Mouse (Mus musculus) stomach, embryonic 14.5 days (tissue): ENCODE results near the gene Ptpra. TPM values are rescaled to one million over a fixed set of nuclear protein-coding genes. Genes with fewer than 3 reads are reported as not detected.

Source experiments
- ATAC-seq: fragments of 200-750 bp; cut with Nextera tagmentation; 2 replicates; pipeline ENCODE4 v1.8.0; 2017; ENCODE audit warnings: low read depth, moderate TSS enrichment; ENCODE audit not compliant: insufficient number of reproducible peaks, insufficient read depth, low FRiP score
- H3K27ac ChIP-seq: fragments of 300-500 bp; sonication (generic); 2 replicates; pipeline ENCODE4 v1.5.1; 2014; ENCODE audit warnings: mild to moderate bottlenecking, low read length, moderate library complexity, mixed read lengths
- H3K27me3 ChIP-seq: fragments of 300-500 bp; sonication (generic); 2 replicates; pipeline ENCODE4 v1.6.1; 2014; ENCODE audit warnings: low read length, control low read depth, mixed read lengths; ENCODE audit not compliant: control insufficient read depth, insufficient read depth
- H3K36me3 ChIP-seq: fragments of 300-500 bp; sonication (generic); 2 replicates; pipeline ENCODE4 v1.6.1; 2014; ENCODE audit warnings: mild to moderate bottlenecking, control low read depth, low read length, moderate library complexity, mixed read lengths; ENCODE audit not compliant: control insufficient read depth, insufficient read depth
- H3K4me1 ChIP-seq: fragments of 300-500 bp; sonication (generic); 2 replicates; pipeline ENCODE4 v1.6.1; 2014; ENCODE audit warnings: low read length, control low read depth, mixed read lengths; ENCODE audit not compliant: control insufficient read depth, insufficient read depth
- H3K4me2 ChIP-seq: fragments of 300-500 bp; sonication (generic); replicated peaks from 2 replicates; pipeline ENCODE4 v1.6.1; 2014; ENCODE audit warnings: low read depth, low read length, control low read depth
- H3K4me3 ChIP-seq: fragments of 300-500 bp; sonication (generic); 2 replicates; pipeline ENCODE4 v1.5.1; 2014; ENCODE audit warnings: low read depth, low read length, control low read depth
- H3K9ac ChIP-seq: fragments of 300-500 bp; sonication (generic); replicated peaks from 2 replicates; pipeline ENCODE4 v1.6.1; 2014; ENCODE audit warnings: low read depth, mild to moderate bottlenecking, control low read depth, low read length, moderate library complexity, mixed read lengths
- H3K9me3 ChIP-seq: fragments of 300-500 bp; sonication (generic); 2 replicates; pipeline ENCODE4 v1.6.1; 2016; ENCODE audit warnings: low read depth, low read length, control low read depth; ENCODE audit not compliant: control insufficient read depth
- WGBS: fragments of 180-500 bp; shearing (Covaris S2); extraction: QIAGEN DNeasy Blood & Tissue Kit; methylation state at CpG from one replicate; pipeline ENCODE4 v1.1.7; 2014; 5-methylcytosine and 5-hydroxymethylcytosine counted together
- polyA plus RNA-seq: library from polyadenylated mRNA; unstranded; fragments of >200 nt; fragmentation: Nextera tagmentation; extraction: Ambion mirVana; gene quantifications from 2 replicates; pipeline ENCODE4 v1.2.1, GENCODE M21; 2014

Ptpra gene
- polyA plus RNA-seq, 1 experiment from 2014 or later = 110 TPM

DNA sequence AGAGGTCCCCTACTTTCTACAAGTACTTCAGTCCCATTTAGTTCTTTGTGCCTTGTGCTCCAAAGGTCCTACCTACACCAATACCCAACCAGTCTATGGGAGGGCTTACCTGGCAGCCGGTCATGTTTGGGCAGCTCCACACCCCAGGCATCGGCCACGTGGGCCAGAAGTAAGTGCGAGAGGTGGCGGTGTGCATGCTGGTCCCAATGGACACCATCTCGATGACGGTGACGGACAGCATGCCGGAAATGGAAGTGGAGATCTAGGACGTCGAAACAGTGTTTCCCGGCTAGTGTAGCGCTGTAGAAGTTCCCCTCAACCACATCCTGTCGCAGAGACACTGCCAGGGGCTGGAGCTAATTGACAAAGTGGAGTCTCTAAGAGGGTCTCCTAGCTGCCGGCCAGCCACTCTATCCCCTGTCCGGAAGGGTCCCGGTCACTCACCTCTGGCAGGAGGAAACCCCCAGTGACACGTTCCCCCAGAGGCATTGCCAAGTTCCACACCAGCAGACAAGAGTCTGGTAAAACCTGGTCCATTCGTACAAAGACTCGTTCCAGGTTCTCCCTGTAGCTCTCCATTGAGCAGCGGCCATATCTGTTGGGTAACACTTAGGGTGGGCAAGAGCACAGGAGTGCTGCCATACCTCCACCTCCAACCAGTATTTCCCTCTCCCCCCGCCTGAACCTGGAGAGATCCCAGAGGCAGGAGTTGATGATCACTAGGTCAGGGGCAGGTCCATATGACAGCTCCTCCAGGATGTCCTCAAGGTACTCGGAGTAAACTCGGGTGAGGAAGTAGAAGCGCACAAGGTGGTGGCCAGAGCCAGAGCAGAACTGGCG is 28.1 kb upstream of the Ptpra start:
- Histone ChIP-seq H3K27me3 (no peaks in the 10 kb centered on the region), H3K36me3 (peaks cover 10% of the 10 kb centered on the region), H3K4me3 (no peak overlapping the region), H3K27ac (no peak overlapping the region), H3K9me3 (no peaks in the 10 kb centered on the region), H3K4me2 (no peak overlapping the region), H3K4me1 (peaks cover 17% of the 10 kb centered on the region; the same call in 1 of the 2 replicates), H3K9ac (no peak overlapping the region)
- 94% methylated on average over 26 of the region's 26 CpGs for WGBS
- ATAC-seq = no peak

DNA sequence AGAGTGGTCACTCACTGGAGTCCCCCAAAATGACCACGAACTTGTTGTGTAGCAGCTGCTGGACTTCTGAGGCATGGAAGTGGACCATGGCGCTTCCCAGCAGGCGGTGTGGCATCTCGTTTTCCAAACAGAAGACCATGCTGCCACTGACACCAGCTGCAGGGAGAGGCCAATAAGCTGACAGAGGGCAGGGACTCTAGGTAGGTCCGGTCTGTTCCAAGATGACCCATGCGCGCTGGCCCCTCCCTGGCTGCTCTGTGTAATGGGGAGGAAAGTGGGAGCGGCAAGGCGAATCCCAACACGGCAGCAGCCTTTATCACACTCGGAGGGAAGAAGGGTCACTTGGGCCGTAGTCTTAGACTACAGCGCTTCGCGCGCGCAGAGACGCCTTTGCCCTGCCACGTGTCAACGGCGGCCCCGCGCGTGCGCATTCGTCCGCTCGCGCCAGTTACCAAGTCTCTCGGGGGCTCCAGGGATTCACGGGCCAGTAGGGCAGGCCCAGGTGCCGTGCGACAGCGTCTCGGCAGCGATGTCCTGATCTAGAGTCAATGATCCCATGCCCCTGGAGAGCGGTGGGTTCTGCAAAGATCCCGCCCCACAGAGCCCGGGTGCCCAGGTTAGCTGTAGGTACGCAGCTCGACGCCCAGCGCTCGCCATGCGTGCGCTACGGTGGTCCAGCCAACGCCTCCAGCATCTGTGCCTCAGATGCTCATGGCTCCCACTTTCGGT is 26.5 kb upstream of the Ptpra start:
- peaks cover 17% of the 10 kb centered on the region; the same call in 1 of the 2 replicates for H3K4me1 ChIP-seq
- 14% methylated on average over 49 of the region's 49 CpGs for WGBS
- peaks cover 10% of the 10 kb centered on the region for H3K36me3 ChIP-seq
- H3K27ac ChIP-seq = peak overlapping the region; percentile 82
- H3K27me3 ChIP-seq = no peaks in the 10 kb centered on the region
- no peaks in the 10 kb centered on the region for H3K9me3 ChIP-seq
- H3K9ac ChIP-seq = peak overlapping the region; percentile 67
- H3K4me2 ChIP-seq = peak overlapping the region; percentile 89
- peak overlapping the region; percentile 67 for H3K4me3 ChIP-seq
- ATAC-seq = peak; percentile 56

DNA sequence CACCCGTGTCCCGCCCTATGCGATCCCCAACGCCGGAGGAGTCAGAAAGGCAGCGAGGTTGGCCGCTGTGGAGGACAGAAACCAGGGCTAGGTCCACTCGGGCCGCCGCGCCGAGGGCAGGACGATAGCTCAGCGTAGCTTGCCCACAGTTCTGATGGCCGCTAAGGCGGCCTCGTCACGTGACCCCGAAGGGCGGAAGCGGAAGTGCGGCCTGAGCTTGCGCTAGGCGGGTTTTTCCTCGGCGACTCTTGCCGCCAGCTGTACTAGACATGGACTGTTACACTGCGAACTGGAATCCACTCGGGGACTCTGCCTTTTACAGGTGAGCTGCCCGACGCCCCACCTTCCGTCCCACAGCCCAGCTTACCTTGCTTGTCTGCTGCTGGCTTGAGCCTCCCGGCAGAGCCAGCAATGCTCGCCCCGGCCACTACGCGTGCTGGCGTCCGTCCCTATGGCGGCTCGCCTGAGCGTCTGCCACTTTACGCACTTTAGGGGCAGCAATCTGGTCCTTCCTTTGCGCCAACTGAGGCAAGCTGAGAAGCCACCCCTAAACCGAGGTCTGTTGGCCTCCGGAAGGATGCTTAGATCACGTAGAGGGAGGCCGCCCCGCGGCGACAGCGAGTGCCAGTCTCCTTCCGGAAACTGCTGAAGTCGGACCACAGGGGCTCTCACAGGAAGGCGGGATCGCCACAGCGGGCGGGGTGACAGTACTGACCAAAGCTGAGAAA is 25.8 kb upstream of the Ptpra start, which contains the start of the genes Vps16 and Pced1a:
Vps16 (plus strand) TSS at position 214 of the 728 bp plus-strand sequence.
Pced1a (minus strand) TSS at position 576 of the 728 bp plus-strand sequence.
- Histone ChIP-seq H3K9me3 (no peaks in the 10 kb centered on the region), H3K27me3 (no peaks in the 10 kb centered on the region), H3K9ac (peak within 1 kb of the TSS; percentile 67), H3K4me3 (peak within 1 kb of the TSS; percentile 67), H3K27ac (peak within 1 kb of the TSS; percentile 82), H3K36me3 (peaks cover 4% of the 10 kb centered on the region), H3K4me1 (peaks cover 17% of the 10 kb centered on the region; the same call in 1 of the 2 replicates), H3K4me2 (peak within 1 kb of the TSS; percentile 89)
- peak; percentile 90 for ATAC-seq
- WGBS = under 1% methylated on average over 58 of the region's 58 CpGs

DNA sequence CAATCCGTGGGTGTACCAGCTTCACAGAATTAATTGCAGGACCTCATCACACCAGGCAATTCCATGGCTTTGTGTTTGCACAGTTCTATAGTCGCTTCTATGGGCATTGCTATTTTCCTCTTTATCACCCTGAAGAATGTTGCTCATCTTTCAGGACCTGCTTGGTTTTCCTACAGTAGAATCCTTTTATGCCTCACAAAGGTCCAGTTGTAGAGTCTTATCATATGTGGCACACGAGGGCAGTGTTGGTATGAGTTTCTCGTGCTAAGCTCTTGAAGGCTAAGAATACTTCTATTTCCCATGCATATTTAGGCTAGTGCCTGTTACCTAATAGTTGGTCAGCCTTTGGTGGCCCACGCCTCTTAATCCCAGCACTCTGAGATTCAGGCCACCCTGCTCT is 25.0 kb upstream of the Ptpra start:
- Histone ChIP-seq H3K36me3 (peaks cover 3% of the 10 kb centered on the region; the same call in 1 of the 2 replicates), H3K27ac (0 out of 2 replicates have a peak overlapping the region, but pooled peaks have one; percentile 82), H3K4me2 (peak overlapping the region; percentile 89), H3K27me3 (no peaks in the 10 kb centered on the region), H3K9me3 (no peaks in the 10 kb centered on the region), H3K9ac (peak overlapping the region; percentile 67), H3K4me1 (peaks cover 17% of the 10 kb centered on the region; the same call in 1 of the 2 replicates), H3K4me3 (peak overlapping the region; percentile 67)
- ATAC-seq = no peak
- WGBS = 39% methylated on average over 5 of the region's 5 CpGs

DNA sequence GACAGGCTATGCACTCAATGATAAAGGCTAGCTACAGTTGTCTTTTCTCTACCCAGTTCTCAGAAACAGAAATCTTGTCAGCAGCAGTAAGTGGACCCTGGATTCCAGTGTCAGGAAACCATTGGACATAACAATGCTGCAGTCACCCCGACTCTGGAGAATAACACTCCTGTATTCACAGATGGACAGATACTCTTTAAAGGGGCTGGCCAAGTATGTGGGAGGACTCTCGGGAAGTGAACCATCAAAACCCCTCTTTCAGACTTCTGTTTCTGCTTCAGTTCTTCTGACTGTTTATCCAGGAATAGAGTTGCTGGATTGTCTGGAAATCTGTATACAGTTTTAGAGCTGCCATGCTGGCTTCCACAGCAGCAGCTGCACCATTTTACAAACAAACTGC is 20.2 kb upstream of the Ptpra start:
- peaks cover 10% of the 10 kb centered on the region; the same call in 1 of the 2 replicates for H3K4me1 ChIP-seq
- no peaks in the 10 kb centered on the region for H3K27me3 ChIP-seq
- H3K9me3 ChIP-seq = no peaks in the 10 kb centered on the region
- no peak overlapping the region for H3K9ac ChIP-seq
- no peak overlapping the region for H3K4me3 ChIP-seq
- H3K36me3 ChIP-seq = peaks cover 3% of the 10 kb centered on the region; the same call in 1 of the 2 replicates
- no peak overlapping the region for H3K4me2 ChIP-seq
- H3K27ac ChIP-seq = peak overlapping the region; percentile 13; the same call in 1 of the 2 replicates
- 56% methylated on average over 2 of the region's 2 CpGs for whole genome bisulfite sequencing
- no peak for ATAC-seq

DNA sequence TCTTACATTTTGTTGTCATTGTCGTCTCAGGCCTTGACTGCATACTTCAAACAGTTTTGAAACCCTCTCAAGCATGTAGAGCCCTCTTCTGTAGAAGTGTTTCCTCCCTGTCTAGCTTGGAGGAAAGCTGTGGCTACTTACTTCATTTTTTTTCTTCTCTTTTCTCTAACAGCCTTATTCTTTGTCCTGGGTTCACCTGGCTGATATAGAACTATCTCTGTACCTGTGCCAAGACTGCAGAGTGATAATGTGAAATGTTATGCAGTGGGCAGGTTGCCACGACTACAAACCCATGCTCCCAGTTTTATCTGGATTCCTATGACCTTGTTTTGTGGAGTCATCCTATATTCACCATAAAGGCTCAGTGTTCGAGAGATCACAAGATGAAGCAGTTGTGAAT is 19.6 kb upstream of the Ptpra start:
- H3K4me2 ChIP-seq = no peak overlapping the region
- H3K27ac ChIP-seq = no peak overlapping the region
- no peak overlapping the region for H3K4me3 ChIP-seq
- 0 out of 2 replicates have a peak, but pooled peaks cover 4% of the 10 kb centered on the region for H3K4me1 ChIP-seq
- no peaks in the 10 kb centered on the region for H3K27me3 ChIP-seq
- no peak for ATAC-seq
- peaks cover 3% of the 10 kb centered on the region; the same call in 1 of the 2 replicates for H3K36me3 ChIP-seq
- no peaks in the 10 kb centered on the region for H3K9me3 ChIP-seq
- no peak overlapping the region for H3K9ac ChIP-seq
- WGBS = 67% methylated on average over 3 of the region's 3 CpGs

DNA sequence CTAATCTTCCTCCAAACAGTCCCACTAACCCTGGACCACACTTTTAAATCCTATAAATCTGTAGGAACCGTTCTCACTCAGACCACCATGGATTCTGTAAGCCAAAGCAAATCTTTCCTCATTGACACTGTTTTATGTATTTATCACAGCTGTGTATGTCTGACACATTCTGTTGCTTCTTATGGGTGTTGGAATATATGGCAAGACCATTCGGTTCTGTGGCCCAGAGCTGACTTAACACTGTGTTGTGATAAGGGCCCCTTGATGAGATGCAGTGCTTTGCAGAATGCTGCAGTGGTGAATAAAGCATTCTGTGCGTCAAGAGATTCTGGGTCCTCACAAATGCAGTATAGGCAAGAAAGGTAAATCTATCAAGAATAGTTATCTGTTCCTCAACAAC is 17.9 kb upstream of the Ptpra start:
- ATAC-seq = no peak
- H3K4me1 ChIP-seq = no peaks in the 10 kb centered on the region
- H3K36me3 ChIP-seq = peaks cover 7% of the 10 kb centered on the region
- no peak overlapping the region for H3K4me3 ChIP-seq
- H3K9ac ChIP-seq = no peak overlapping the region
- H3K27me3 ChIP-seq = no peaks in the 10 kb centered on the region
- no peak overlapping the region for H3K4me2 ChIP-seq
- H3K27ac ChIP-seq = no peak overlapping the region
- WGBS = 82% methylated on average over 3 of the region's 3 CpGs
- H3K9me3 ChIP-seq = no peaks in the 10 kb centered on the region

DNA sequence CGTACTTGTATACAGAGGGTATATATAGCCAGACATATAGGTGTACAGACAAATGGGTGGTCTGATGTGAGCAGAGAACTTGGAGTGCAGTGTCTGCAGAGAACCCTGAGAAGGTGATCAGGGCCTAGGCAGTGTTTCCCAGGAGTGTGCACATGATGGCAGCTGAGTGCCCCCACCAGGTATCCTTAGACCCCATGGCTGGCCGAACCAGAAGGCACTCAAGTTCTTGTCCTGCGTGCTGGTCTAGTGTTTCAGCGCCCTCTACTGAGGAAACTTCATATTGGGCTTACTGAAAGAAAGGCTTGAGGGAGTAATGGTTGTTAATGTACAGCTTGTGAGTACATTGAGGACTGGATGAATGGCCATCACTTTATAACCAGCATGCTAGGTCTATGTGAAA is 16.9 kb upstream of the Ptpra start:
- no peaks in the 10 kb centered on the region for H3K4me1 ChIP-seq
- 24% methylated on average over 4 of the region's 4 CpGs for WGBS
- no peak overlapping the region for H3K4me2 ChIP-seq
- H3K9ac ChIP-seq = no peak overlapping the region
- no peaks in the 10 kb centered on the region for H3K9me3 ChIP-seq
- ATAC-seq = no peak
- H3K27me3 ChIP-seq = no peaks in the 10 kb centered on the region
- H3K27ac ChIP-seq = no peak overlapping the region
- H3K4me3 ChIP-seq = no peak overlapping the region
- H3K36me3 ChIP-seq = peaks cover 7% of the 10 kb centered on the region
